Mouse (Mus musculus): Measurements from ENCODE around the gene Card9. TPM values are rescaled to one million over a fixed set of nuclear protein-coding genes. Genes with fewer than 3 reads are reported as not detected.

The Card9 gene
- polyA plus RNA-seq, 1 experiment, result 199 TPM

- H3K4me1 ChIP-seq (ENCODE audit: control insufficient read depth, insufficient read depth, low read length), result peaks cover 4% of the 10 kb centered on the region
- WGBS, result under 1% methylated on average over 62 of the region's 62 CpGs
Observed at GRCm38 (mm10) chr2:26351358-26352290, 9.1 kb downstream of the Card9 start, which contains the start of gene Dnlz. TSS of gene Dnlz (minus strand) at chr2:26352110.

GRCm38 (mm10) chr2:26348241-26348640 lies 12.5 kb downstream of the Card9 start:
- Histone ChIP-seq H3K4me3 (replicated peaks; ENCODE audit: control insufficient read depth, low read depth, low read length) (no peak overlapping the region), H3K27ac (ENCODE audit: control insufficient read depth, insufficient read depth, low read depth, low read length, poor library complexity) (no peak overlapping the region), H3K4me1 (ENCODE audit: control insufficient read depth, insufficient read depth, low read length) (peaks cover 4% of the 10 kb centered on the region)
- TF ChIP-seq POLR2A (IDR thresholded peaks at IDR 0.05; ENCODE audit: borderline replicate concordance, control insufficient read depth, low read depth, low read length), result no peak
- no peak for TF ChIP-seq CTCF (IDR thresholded peaks at IDR 0.05; ENCODE audit: control insufficient read depth, insufficient read depth, low read length)
- WGBS, result 76% methylated on average over 6 of the region's 6 CpGs

More at GRCm38 (mm10) chr2:26351358-26352290, 9.1 kb downstream of the Card9 start, which contains the start of gene Dnlz:
- H3K4me3 ChIP-seq (replicated peaks; ENCODE audit: control insufficient read depth, low read depth, low read length), result peak within 1 kb of the TSS; percentile 91
- peak; percentile 57 for TF ChIP-seq CTCF (IDR thresholded peaks at IDR 0.05; ENCODE audit: control insufficient read depth, insufficient read depth, low read length)
- peak; percentile 67; the same call in 1 of the 2 replicates for TF ChIP-seq POLR2A (IDR thresholded peaks at IDR 0.05; ENCODE audit: borderline replicate concordance, control insufficient read depth, low read depth, low read length)
- peak within 1 kb of the TSS; percentile 73 for H3K27ac ChIP-seq (ENCODE audit: control insufficient read depth, insufficient read depth, low read depth, low read length, poor library complexity)

- no peak overlapping the region for H3K27ac ChIP-seq (ENCODE audit: control insufficient read depth, insufficient read depth, low read depth, low read length, poor library complexity)
- no peak for TF ChIP-seq POLR2A (IDR thresholded peaks at IDR 0.05; ENCODE audit: borderline replicate concordance, control insufficient read depth, low read depth, low read length)
- TF ChIP-seq CTCF (IDR thresholded peaks at IDR 0.05; ENCODE audit: control insufficient read depth, insufficient read depth, low read length), result no peak
- H3K4me1 ChIP-seq (ENCODE audit: control insufficient read depth, insufficient read depth, low read length), result no peaks in the 10 kb centered on the region
- WGBS, result 67% methylated on average over 11 of the region's 11 CpGs
- no peak overlapping the region for H3K4me3 ChIP-seq (replicated peaks; ENCODE audit: control insufficient read depth, low read depth, low read length)
Observed at GRCm38 (mm10) chr2:26342609-26343490, 17.9 kb downstream of the Card9 start.

- Histone ChIP-seq H3K4me1 (ENCODE audit: control insufficient read depth, insufficient read depth, low read length) (no peaks in the 10 kb centered on the region), H3K27ac (ENCODE audit: control insufficient read depth, insufficient read depth, low read depth, low read length, poor library complexity) (no peak overlapping the region), H3K4me3 (replicated peaks; ENCODE audit: control insufficient read depth, low read depth, low read length) (no peak overlapping the region)
- TF ChIP-seq POLR2A (IDR thresholded peaks at IDR 0.05; ENCODE audit: borderline replicate concordance, control insufficient read depth, low read depth, low read length) (no peak), CTCF (IDR thresholded peaks at IDR 0.05; ENCODE audit: control insufficient read depth, insufficient read depth, low read length) (no peak)
- 59% methylated on average over 10 of the region's 10 CpGs for WGBS
Observed at GRCm38 (mm10) chr2:26342044-26342443, 18.7 kb downstream of the Card9 start.

GRCm38 (mm10) chr2:26341510-26341981 lies 19.2 kb downstream of the Card9 start:
- Histone ChIP-seq H3K4me3 (replicated peaks; ENCODE audit: control insufficient read depth, low read depth, low read length) (no peak overlapping the region), H3K27ac (ENCODE audit: control insufficient read depth, insufficient read depth, low read depth, low read length, poor library complexity) (no peak overlapping the region), H3K4me1 (ENCODE audit: control insufficient read depth, insufficient read depth, low read length) (no peaks in the 10 kb centered on the region)
- TF ChIP-seq CTCF (IDR thresholded peaks at IDR 0.05; ENCODE audit: control insufficient read depth, insufficient read depth, low read length), result no peak
- TF ChIP-seq POLR2A (IDR thresholded peaks at IDR 0.05; ENCODE audit: borderline replicate concordance, control insufficient read depth, low read depth, low read length), result no peak
- WGBS, result 90% methylated on average over 2 of the region's 2 CpGs

GRCm38 (mm10) chr2:26339204-26339551 lies 21.5 kb downstream of the Card9 start:
- TF ChIP-seq POLR2A (IDR thresholded peaks at IDR 0.05; ENCODE audit: borderline replicate concordance, control insufficient read depth, low read depth, low read length) (no peak), CTCF (IDR thresholded peaks at IDR 0.05; ENCODE audit: control insufficient read depth, insufficient read depth, low read length) (no peak)
- H3K4me1 ChIP-seq (ENCODE audit: control insufficient read depth, insufficient read depth, low read length), result no peaks in the 10 kb centered on the region
- 74% methylated on average over 5 of the region's 5 CpGs for WGBS

GRCm38 (mm10) chr2:26338302-26339203 lies 22.2 kb downstream of the Card9 start:
- 86% methylated on average over 9 of the region's 13 CpGs for WGBS
- no peak for TF ChIP-seq POLR2A (IDR thresholded peaks at IDR 0.05; ENCODE audit: borderline replicate concordance, control insufficient read depth, low read depth, low read length)
- TF ChIP-seq CTCF (IDR thresholded peaks at IDR 0.05; ENCODE audit: control insufficient read depth, insufficient read depth, low read length), result no peak

More at GRCm38 (mm10) chr2:26339204-26339551, 21.5 kb downstream of the Card9 start:
- Histone ChIP-seq H3K27ac (ENCODE audit: control insufficient read depth, insufficient read depth, low read depth, low read length, poor library complexity) (no peak overlapping the region), H3K4me3 (replicated peaks; ENCODE audit: control insufficient read depth, low read depth, low read length) (no peak overlapping the region)

More at GRCm38 (mm10) chr2:26338302-26339203, 22.2 kb downstream of the Card9 start:
- Histone ChIP-seq H3K4me3 (replicated peaks; ENCODE audit: control insufficient read depth, low read depth, low read length) (no peak overlapping the region), H3K4me1 (ENCODE audit: control insufficient read depth, insufficient read depth, low read length) (no peaks in the 10 kb centered on the region), H3K27ac (ENCODE audit: control insufficient read depth, insufficient read depth, low read depth, low read length, poor library complexity) (no peak overlapping the region)
